Mouse (Mus musculus) embryonic fibroblast, embryonic 13.5 days (primary cell): ENCODE measurements around the gene Rsrc1.

ENCODE experiments used
- CTCF ChIP-seq: IDR thresholded peaks from 2 replicates; pipeline ENCODE4 v1.5.1; 2011; ENCODE audit warnings: mild to moderate bottlenecking, control low read depth, low read length, moderate library complexity, borderline replicate concordance; ENCODE audit not compliant: insufficient read depth
- POLR2A ChIP-seq: IDR thresholded peaks from 2 replicates; pipeline ENCODE4 v1.6.1; 2011; ENCODE audit warnings: low read depth, mild to moderate bottlenecking, control low read depth, low read length, moderate library complexity

GRCm38 (mm10) chr3:67289482-67289881 lies 308.3 kb downstream of the Rsrc1 start:
- TF ChIP-seq POLR2A, result no peak
- TF ChIP-seq CTCF, result no peak
